Mouse (Mus musculus): Measurements from ENCODE around the gene Kansl2. TPM values are rescaled to one million over a fixed set of nuclear protein-coding genes. Genes with fewer than 3 reads are reported as not detected.

Kansl2 gene
- polyA plus RNA-seq, 2 experiments: 99.8 to 104 TPM

DNA sequence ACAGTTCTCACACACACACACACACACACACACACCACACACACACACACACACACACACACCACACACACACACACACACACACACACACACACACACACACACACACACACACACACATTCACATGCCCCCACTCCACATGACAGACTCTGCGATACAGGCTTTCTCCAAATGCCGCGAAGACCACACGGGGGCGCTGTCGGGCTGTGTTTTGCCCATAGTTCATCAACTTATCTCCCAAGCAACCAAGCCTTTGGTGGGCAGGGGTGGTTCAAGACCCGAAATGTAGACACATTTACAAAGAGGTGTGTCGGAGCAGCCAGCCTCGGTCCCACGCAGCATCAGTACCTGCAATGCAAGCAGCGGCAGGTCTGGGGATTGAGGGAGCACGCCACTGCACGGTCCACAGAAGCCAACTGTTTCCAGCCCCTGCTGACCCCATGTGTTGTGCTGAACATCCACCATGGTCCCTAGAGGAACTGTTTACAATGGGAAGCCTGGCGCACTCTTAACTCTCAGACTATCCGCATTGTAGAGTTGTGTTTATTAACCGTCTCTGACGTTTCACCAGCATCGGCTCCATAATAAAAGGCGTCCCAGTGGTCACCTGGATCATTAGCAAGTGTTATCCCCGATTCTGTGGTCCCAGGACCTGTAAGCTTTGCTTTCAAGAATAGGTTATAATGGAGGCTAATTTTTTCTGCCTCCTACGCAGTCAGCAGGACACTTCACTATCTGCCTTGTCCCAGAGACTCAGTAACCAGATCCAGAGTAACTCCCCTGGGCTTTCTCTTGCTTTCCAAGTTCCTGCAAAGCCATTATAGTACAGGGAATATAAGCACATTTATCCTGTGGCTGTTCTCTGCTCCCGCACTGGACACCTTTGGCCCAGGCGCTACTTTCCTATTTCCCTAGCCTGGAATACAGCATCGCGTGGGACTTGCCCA, 23.4 kb downstream of the Kansl2 start:
- no peaks in the 10 kb centered on the region for H3K36me3 ChIP-seq (ENCODE audit: control insufficient read depth, insufficient read depth, low read length)
- H3K27me3 ChIP-seq (ENCODE audit: control insufficient read depth, insufficient read depth, low read length): no peaks in the 10 kb centered on the region
- DNase-seq (ENCODE audit: low spot score) (peak; percentile 78), ATAC-seq (ENCODE audit: low FRiP score, low read depth) (peak; percentile 51)
- H3K4me1 ChIP-seq (ENCODE audit: control insufficient read depth, insufficient read depth, low read length): peaks cover 8% of the 10 kb centered on the region
- peak overlapping the region; percentile 44 for H3K4me2 ChIP-seq (replicated peaks; ENCODE audit: low read depth, low read length, severe bottlenecking)
- H3K27ac ChIP-seq (replicated peaks; ENCODE audit: low read depth, low read length): no peak overlapping the region
- H3K9ac ChIP-seq (ENCODE audit: low read depth, low read length, severe bottlenecking): no peak overlapping the region
- H3K4me3 ChIP-seq (replicated peaks; ENCODE audit: low read length): peak overlapping the region; percentile 17; the same call in 1 of the 2 replicates
- H3K9me3 ChIP-seq (ENCODE audit: control insufficient read depth, low read length): no peaks in the 10 kb centered on the region
- TF ChIP-seq POLR2A (IDR thresholded peaks at IDR 0.05; ENCODE audit: borderline replicate concordance, extremely low read depth, insufficient read depth, insufficient read length): no peak
- WGBS: 20% methylated on average over 25 of the region's 25 CpGs

DNA sequence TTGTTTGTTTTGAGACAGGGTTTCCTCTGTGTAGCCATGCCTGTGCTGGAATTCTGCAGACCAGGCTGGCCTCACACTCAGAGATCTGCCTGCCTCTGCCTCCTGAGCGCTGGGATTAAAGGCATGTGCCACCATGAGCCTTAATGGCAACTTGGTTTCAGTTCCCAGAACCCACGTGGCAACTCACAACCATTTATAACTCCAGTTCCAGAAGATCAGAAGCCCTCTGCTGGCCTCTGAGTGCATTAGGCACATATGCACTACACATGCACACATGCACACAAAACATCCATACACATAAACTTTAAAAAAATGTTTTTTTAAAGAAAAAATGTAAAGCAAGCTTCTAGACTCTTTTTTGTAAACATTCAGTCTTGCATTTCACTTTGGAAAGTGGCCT, 24.7 kb downstream of the Kansl2 start:
- no peak for TF ChIP-seq POLR2A (IDR thresholded peaks at IDR 0.05; ENCODE audit: borderline replicate concordance, extremely low read depth, insufficient read depth, insufficient read length)
- 62% methylated on average over 2 of the region's 2 CpGs for WGBS
- no peaks in the 10 kb centered on the region for H3K36me3 ChIP-seq (ENCODE audit: control insufficient read depth, insufficient read depth, low read length)
- no peak overlapping the region for H3K4me2 ChIP-seq (replicated peaks; ENCODE audit: low read depth, low read length, severe bottlenecking)
- no peak for DNase-seq (ENCODE audit: low spot score)
- H3K4me1 ChIP-seq (ENCODE audit: control insufficient read depth, insufficient read depth, low read length): peaks cover 11% of the 10 kb centered on the region
- H3K9ac ChIP-seq (ENCODE audit: low read depth, low read length, severe bottlenecking): no peak overlapping the region
- H3K27me3 ChIP-seq (ENCODE audit: control insufficient read depth, insufficient read depth, low read length): no peaks in the 10 kb centered on the region
- no peaks in the 10 kb centered on the region for H3K9me3 ChIP-seq (ENCODE audit: control insufficient read depth, low read length)
- H3K27ac ChIP-seq (replicated peaks; ENCODE audit: low read depth, low read length): no peak overlapping the region
- H3K4me3 ChIP-seq (replicated peaks; ENCODE audit: low read length): no peak overlapping the region
- ATAC-seq (ENCODE audit: low FRiP score, low read depth): no peak

DNA sequence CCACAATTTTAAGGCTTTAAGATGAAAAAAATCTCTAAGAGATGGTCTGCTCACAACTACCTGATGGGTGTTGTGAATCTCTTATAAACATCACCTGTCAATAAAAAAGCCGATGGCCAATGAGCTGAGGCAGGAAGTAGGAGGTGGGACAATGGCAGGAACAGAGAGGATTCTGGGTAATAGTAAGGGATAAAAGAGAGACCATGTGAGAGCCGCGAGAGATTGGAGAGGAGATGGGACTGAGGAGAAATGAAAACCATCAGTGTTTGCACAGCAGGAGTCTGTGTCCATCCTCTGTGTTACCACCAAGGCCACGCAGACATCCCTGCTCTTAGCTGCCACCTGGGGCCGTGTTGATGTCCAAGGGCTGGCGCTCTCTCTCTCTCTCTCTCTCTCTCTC, 26.7 kb downstream of the Kansl2 start:
- no peak overlapping the region for H3K4me2 ChIP-seq (replicated peaks; ENCODE audit: low read depth, low read length, severe bottlenecking)
- no peak overlapping the region for H3K9ac ChIP-seq (ENCODE audit: low read depth, low read length, severe bottlenecking)
- DNase-seq (ENCODE audit: low spot score) (no peak), ATAC-seq (ENCODE audit: low FRiP score, low read depth) (no peak)
- H3K4me1 ChIP-seq (ENCODE audit: control insufficient read depth, insufficient read depth, low read length): peaks cover 10% of the 10 kb centered on the region
- H3K27ac ChIP-seq (replicated peaks; ENCODE audit: low read depth, low read length): no peak overlapping the region
- TF ChIP-seq POLR2A (IDR thresholded peaks at IDR 0.05; ENCODE audit: borderline replicate concordance, extremely low read depth, insufficient read depth, insufficient read length): no peak
- H3K36me3 ChIP-seq (ENCODE audit: control insufficient read depth, insufficient read depth, low read length): no peaks in the 10 kb centered on the region
- H3K4me3 ChIP-seq (replicated peaks; ENCODE audit: low read length): no peak overlapping the region
- no peaks in the 10 kb centered on the region for H3K9me3 ChIP-seq (ENCODE audit: control insufficient read depth, low read length)
- H3K27me3 ChIP-seq (ENCODE audit: control insufficient read depth, insufficient read depth, low read length): no peaks in the 10 kb centered on the region
- 81% methylated on average over 6 of the region's 6 CpGs for WGBS

DNA sequence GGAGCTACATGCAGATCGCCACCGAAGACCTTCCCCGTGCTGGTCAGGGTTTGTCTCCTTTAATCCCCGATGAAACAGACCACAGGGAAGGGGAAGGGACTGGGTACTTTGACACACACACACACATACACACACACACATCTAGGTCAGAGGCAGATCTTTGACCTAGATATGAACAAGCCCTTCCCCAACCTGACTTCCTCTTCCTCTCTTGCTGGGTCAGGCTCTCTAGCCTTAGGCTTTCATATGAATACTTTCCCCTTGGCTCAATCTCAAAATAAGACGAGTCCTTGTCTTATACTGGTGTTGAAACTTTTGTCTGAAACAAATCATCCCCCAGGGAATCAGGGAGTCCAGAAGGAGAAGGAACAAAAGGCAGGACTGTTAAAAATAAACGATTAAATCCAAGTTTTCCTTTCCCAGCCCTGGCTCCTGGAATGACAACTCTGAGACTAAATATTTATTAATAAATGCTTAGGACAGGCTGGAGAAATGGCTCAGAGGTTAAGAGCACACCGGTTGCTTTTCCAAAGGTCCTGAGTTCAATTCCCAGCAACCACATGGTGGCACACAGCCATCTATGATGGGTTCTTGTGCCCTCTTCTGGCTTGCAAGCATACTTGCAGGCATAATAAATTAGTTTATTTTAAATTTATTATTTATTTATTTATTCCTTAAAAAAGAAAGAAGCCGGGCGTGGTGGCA, 27.7 kb downstream of the Kansl2 start:
- WGBS: 81% methylated on average over 9 of the region's 9 CpGs
- no peak for ATAC-seq (ENCODE audit: low FRiP score, low read depth)
- no peak for TF ChIP-seq POLR2A (IDR thresholded peaks at IDR 0.05; ENCODE audit: borderline replicate concordance, extremely low read depth, insufficient read depth, insufficient read length)
- Histone ChIP-seq H3K27me3 (ENCODE audit: control insufficient read depth, insufficient read depth, low read length) (no peaks in the 10 kb centered on the region), H3K27ac (replicated peaks; ENCODE audit: low read depth, low read length) (no peak overlapping the region), H3K36me3 (ENCODE audit: control insufficient read depth, insufficient read depth, low read length) (no peaks in the 10 kb centered on the region), H3K4me3 (replicated peaks; ENCODE audit: low read length) (no peak overlapping the region), H3K4me1 (ENCODE audit: control insufficient read depth, insufficient read depth, low read length) (peaks cover 10% of the 10 kb centered on the region), H3K9ac (ENCODE audit: low read depth, low read length, severe bottlenecking) (no peak overlapping the region), H3K4me2 (replicated peaks; ENCODE audit: low read depth, low read length, severe bottlenecking) (no peak overlapping the region), H3K9me3 (ENCODE audit: control insufficient read depth, low read length) (no peaks in the 10 kb centered on the region)
- no peak for DNase-seq (ENCODE audit: low spot score)

DNA sequence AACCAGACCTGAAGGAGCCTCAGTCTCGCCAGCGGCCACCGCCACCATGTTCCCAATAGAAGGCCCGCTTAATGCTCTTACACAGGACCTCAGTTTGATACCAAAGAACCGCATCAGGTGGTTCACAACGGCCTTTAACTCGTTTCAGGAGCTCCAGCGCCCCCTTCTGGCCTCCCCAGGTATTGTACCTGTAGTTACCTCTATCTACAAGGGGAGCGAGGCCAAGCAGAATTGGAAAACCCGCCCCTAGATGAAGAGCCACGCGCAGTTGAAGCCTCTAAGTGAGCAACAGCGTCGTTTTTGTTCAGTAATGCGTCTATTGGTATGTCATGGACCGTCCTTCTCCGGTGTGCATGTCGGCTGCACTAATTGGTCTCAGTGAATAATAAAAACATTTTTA, 29.6 kb downstream of the Kansl2 start:
- no peak for TF ChIP-seq POLR2A (IDR thresholded peaks at IDR 0.05; ENCODE audit: borderline replicate concordance, extremely low read depth, insufficient read depth, insufficient read length)
- DNase-seq (ENCODE audit: low spot score) (peak; percentile 64), ATAC-seq (ENCODE audit: low FRiP score, low read depth) (peak; percentile 23; the same call in 1 of the 2 replicates)
- WGBS: 13% methylated on average over 18 of the region's 18 CpGs
- Histone ChIP-seq H3K9ac (ENCODE audit: low read depth, low read length, severe bottlenecking) (no peak overlapping the region), H3K4me1 (ENCODE audit: control insufficient read depth, insufficient read depth, low read length) (0 out of 2 replicates have a peak, but pooled peaks cover 5% of the 10 kb centered on the region), H3K36me3 (ENCODE audit: control insufficient read depth, insufficient read depth, low read length) (no peaks in the 10 kb centered on the region), H3K9me3 (ENCODE audit: control insufficient read depth, low read length) (no peaks in the 10 kb centered on the region), H3K27me3 (ENCODE audit: control insufficient read depth, insufficient read depth, low read length) (no peaks in the 10 kb centered on the region), H3K27ac (replicated peaks; ENCODE audit: low read depth, low read length) (no peak overlapping the region), H3K4me3 (replicated peaks; ENCODE audit: low read length) (no peak overlapping the region), H3K4me2 (replicated peaks; ENCODE audit: low read depth, low read length, severe bottlenecking) (no peak overlapping the region)
